Mouse (Mus musculus): ENCODE measurements around the gene Chl1.

GRCm38 (mm10) chr6:103706366-103706765, 196.0 kb downstream of the Chl1 start:
- no peak for TF ChIP-seq POLR2A (IDR thresholded peaks at IDR 0.05; ENCODE audit: borderline replicate concordance, extremely low read depth, low read depth, low read length)
- TF ChIP-seq CTCF (IDR thresholded peaks at IDR 0.05; ENCODE audit: insufficient read depth, low read length): no peak
